Mouse (Mus musculus) MEL (cell line): ENCODE measurements around the gene Abi3. TPM values are rescaled to one million over a fixed set of nuclear protein-coding genes. Genes with fewer than 3 reads are reported as not detected.

Source experiments
- DNase-seq: peaks from one replicate; pipeline ENCODE4 v3.0.0; 2011; ENCODE audit warnings: low read depth, low spot score
- H3K27ac ChIP-seq: 2 replicates; pipeline ENCODE4 v1.5.1; 2012; ENCODE audit warnings: low read depth, mild to moderate bottlenecking, control low read depth, low read length, moderate library complexity; ENCODE audit not compliant: control insufficient read depth
- H3K27me3 ChIP-seq, 2 experiments: fragments of 150-350 bp in 1 of 2; sonication (generic) in 1 of 2; 2 replicates each; pipeline ENCODE4 v1.6.1; 2012; ENCODE audit warnings: low read length in 2 of 2, mild to moderate bottlenecking in 2 of 2, improper control_type of control experiment in 1 of 2, moderate library complexity in 1 of 2; ENCODE audit not compliant: insufficient read depth in 2 of 2, control insufficient read depth in 1 of 2
- H3K36me3 ChIP-seq, 2 experiments: 2 replicates each; pipeline ENCODE4 v1.6.1; 2012 to 2014; ENCODE audit warnings: low read length in 2 of 2, improper control_type of control experiment in 1 of 2, inconsistent platforms in 1 of 2, mild to moderate bottlenecking in 1 of 2; ENCODE audit not compliant: insufficient read depth in 2 of 2, control insufficient read depth in 1 of 2
- H3K4me1 ChIP-seq, 2 experiments: fragments of 150-350 bp in 1 of 2; sonication (generic) in 1 of 2; 2 replicates each; pipeline ENCODE4 v1.6.1; 2012; ENCODE audit warnings: low read length in 2 of 2, improper control_type of control experiment in 1 of 2, mild to moderate bottlenecking in 1 of 2; ENCODE audit not compliant: insufficient read depth in 2 of 2, control insufficient read depth in 1 of 2
- H3K4me3 ChIP-seq, 2 experiments: fragments of 150-350 bp in 1 of 2; sonication (generic) in 1 of 2; 2 replicates each; pipeline ENCODE4 v1.5.1; 2012; ENCODE audit warnings: low read depth in 2 of 2, low read length in 2 of 2, mild to moderate bottlenecking in 2 of 2, moderate library complexity in 2 of 2, control low read depth in 1 of 2, improper control_type of control experiment in 1 of 2; ENCODE audit not compliant: control insufficient read depth in 1 of 2, insufficient read depth in 1 of 2
- H3K79me2 ChIP-seq: 2 replicates; pipeline ENCODE4 v1.6.1; 2012; ENCODE audit warnings: mild to moderate bottlenecking, low read length, moderate library complexity; ENCODE audit not compliant: control insufficient read depth, poor library complexity, insufficient read depth
- H3K9ac ChIP-seq: 2 replicates; pipeline ENCODE4 v1.6.1; 2012; ENCODE audit warnings: low read depth, mild to moderate bottlenecking, control low read depth, low read length, moderate library complexity; ENCODE audit not compliant: control insufficient read depth, poor library complexity, severe bottlenecking
- H3K9me3 ChIP-seq: fragments of 150-350 bp; sonication (generic); replicated peaks from 2 replicates; pipeline ENCODE4 v1.6.1; 2012; ENCODE audit warnings: mild to moderate bottlenecking, low read length, improper control_type of control experiment, moderate library complexity; ENCODE audit not compliant: insufficient read depth
- CHD1 ChIP-seq: IDR thresholded peaks from 2 replicates; pipeline ENCODE4 v1.6.1; 2012; ENCODE audit warnings: low read depth, mild to moderate bottlenecking, inconsistent platforms, low read length, improper control_type of control experiment
- CTCF ChIP-seq, 3 experiments: IDR thresholded peaks in 2 of 3; conservative IDR thresholded peaks in 1 of 3; 2 replicates each; pipeline ENCODE4 v1.5.1; 2011 to 2012; ENCODE audit warnings: low read length in 3 of 3, low read depth in 2 of 3, mild to moderate bottlenecking in 2 of 3, improper control_type of control experiment in 1 of 3, inconsistent platforms in 1 of 3, mixed read lengths in 1 of 3, moderate library complexity in 1 of 3; ENCODE audit not compliant: control insufficient read depth in 1 of 3, insufficient read depth in 1 of 3, poor library complexity in 1 of 3, severe bottlenecking in 1 of 3
- EP300 ChIP-seq, 2 experiments: IDR thresholded peaks; 2 replicates each; pipeline ENCODE4 v1.6.1; 2011; ENCODE audit warnings: improper control_type of control experiment in 2 of 2, low read length in 2 of 2, low read depth in 1 of 2, mild to moderate bottlenecking in 1 of 2
- ETS1 ChIP-seq: IDR thresholded peaks from 2 replicates; pipeline ENCODE4 v1.6.1; 2012; ENCODE audit warnings: low read depth, mild to moderate bottlenecking, inconsistent platforms, low read length, improper control_type of control experiment, moderate library complexity
- GABPA ChIP-seq: IDR thresholded peaks from 2 replicates; pipeline ENCODE4 v1.6.1; 2012; ENCODE audit warnings: low read depth, mild to moderate bottlenecking, inconsistent platforms, low read length, improper control_type of control experiment, moderate library complexity
- HCFC1 ChIP-seq: IDR thresholded peaks from 2 replicates; pipeline ENCODE4 v1.6.1; 2012; ENCODE audit warnings: low read depth, mild to moderate bottlenecking, inconsistent platforms, low read length, improper control_type of control experiment, moderate library complexity
- KAT2A ChIP-seq: conservative IDR thresholded peaks from 2 replicates; pipeline ENCODE4 v1.6.1; 2012; ENCODE audit warnings: low read depth, low read length, improper control_type of control experiment, inconsistent platforms
- MAFK ChIP-seq: IDR thresholded peaks from 2 replicates; pipeline ENCODE4 v1.6.1; 2011; ENCODE audit warnings: low read depth, mild to moderate bottlenecking, low read length, improper control_type of control experiment, borderline replicate concordance
- MAX ChIP-seq: IDR thresholded peaks from 2 replicates; pipeline ENCODE4 v1.6.1; 2011; ENCODE audit warnings: low read length, improper control_type of control experiment
- MAZ ChIP-seq: IDR thresholded peaks from 2 replicates; pipeline ENCODE4 v1.6.1; 2012; ENCODE audit warnings: low read depth, mild to moderate bottlenecking, inconsistent platforms, low read length, improper control_type of control experiment
- MYB ChIP-seq: IDR thresholded peaks from 2 replicates; pipeline ENCODE4 v1.6.1; 2011; ENCODE audit warnings: mild to moderate bottlenecking, low read depth, low read length, improper control_type of control experiment
- MYC ChIP-seq: IDR thresholded peaks from 2 replicates; pipeline ENCODE4 v1.6.1; 2011; ENCODE audit warnings: low read depth, mild to moderate bottlenecking, low read length, improper control_type of control experiment, moderate library complexity
- POLR2A ChIP-seq, 2 experiments: IDR thresholded peaks; 2 replicates each; pipeline ENCODE4 v1.6.1; 2011 to 2012; ENCODE audit warnings: low read length in 2 of 2, mild to moderate bottlenecking in 2 of 2, control low read depth in 1 of 2, improper control_type of control experiment in 1 of 2, low read depth in 1 of 2, moderate library complexity in 1 of 2; ENCODE audit not compliant: control insufficient read depth in 1 of 2, insufficient read depth in 1 of 2, poor library complexity in 1 of 2
- POLR2AphosphoS2 ChIP-seq: IDR thresholded peaks from 2 replicates; pipeline ENCODE4 v1.6.1; 2011; ENCODE audit warnings: low read length, improper control_type of control experiment
- POLR2AphosphoS5 ChIP-seq: IDR thresholded peaks from 2 replicates; pipeline ENCODE4 v1.6.1; 2012; ENCODE audit warnings: low read depth, borderline replicate concordance, mild to moderate bottlenecking, inconsistent platforms, low read length, moderate library complexity, mixed read lengths
- SMC3 ChIP-seq: IDR thresholded peaks from 2 replicates; pipeline ENCODE4 v1.6.1; 2011; ENCODE audit warnings: low read depth, low read length, improper control_type of control experiment
- TCF12 ChIP-seq: IDR thresholded peaks from 2 replicates; pipeline ENCODE4 v1.6.1; 2014; ENCODE audit warnings: low read depth, mild to moderate bottlenecking, inconsistent platforms, low read length, improper control_type of control experiment, moderate library complexity
- ZC3H11A ChIP-seq: IDR thresholded peaks from 2 replicates; pipeline ENCODE4 v1.6.1; 2012; ENCODE audit warnings: low read depth, mild to moderate bottlenecking, inconsistent platforms, low read length, improper control_type of control experiment
- ZMIZ1 ChIP-seq: IDR thresholded peaks from 2 replicates; pipeline ENCODE4 v1.6.1; 2012; ENCODE audit warnings: low read depth, mild to moderate bottlenecking, inconsistent platforms, low read length, improper control_type of control experiment, moderate library complexity
- polyA plus RNA-seq, 2 experiments: library from polyadenylated mRNA; stranded (reverse) in 1 of 2; unstranded in 1 of 2; fragments of >175 nt in 1 of 2; fragments of >200 nt in 1 of 2; gene quantifications; 2 replicates each; pipeline versions ENCODE4 v1.2.1 to v1.2.4; 2012; ENCODE audit warnings: low replicate concordance in 2 of 2, low read depth in 1 of 2; ENCODE audit not compliant: insufficient read length in 2 of 2, insufficient read depth in 1 of 2, missing spikeins in 1 of 2
- total RNA-seq: library from RNA; depleted of rRNA; stranded (reverse); fragments of 300-350 nt; gene quantifications from 2 replicates; pipeline ENCODE4 v1.2.3, GENCODE M21; 2012

Abi3 gene
- total and polyA plus RNA-seq, 3 experiments = 3.3 to 15.4 TPM; not detected in 1

DNA sequence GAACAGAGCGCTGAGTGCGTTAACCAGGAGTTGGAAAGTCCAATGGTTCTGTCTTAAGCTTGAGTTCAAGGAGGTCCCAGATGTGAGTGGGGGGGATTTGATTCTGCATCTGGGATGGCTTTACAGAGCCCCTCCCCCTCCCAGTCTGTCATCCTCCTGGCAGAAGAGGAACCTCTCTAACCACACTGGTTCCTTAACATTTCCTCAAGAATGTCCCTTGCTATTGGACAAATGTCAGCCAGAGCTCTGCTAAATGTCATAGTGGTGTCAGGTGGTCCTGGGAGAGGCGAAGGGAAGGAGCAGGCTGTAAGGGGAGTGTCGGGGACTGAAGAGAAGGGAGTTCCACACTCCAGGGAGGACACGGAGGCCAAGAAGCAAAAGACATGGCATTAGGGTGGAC is 677 bp upstream of the Abi3 start (continued):
- TF ChIP-seq MYB (no peak), MAX (no peak), GABPA (no peak), MAZ (no peak), ZC3H11A (no peak), CTCF (IDR thresholded peaks at IDR 0.05 in 2 of 3, conservative IDR thresholded peaks at IDR 0.05 in 1 of 3; ENCODE audit: control insufficient read depth in 1 of 3, insufficient read depth in 1 of 3, low read depth in 2 of 3, low read length in 3 of 3, poor library complexity in 1 of 3, severe bottlenecking in 1 of 3) (no peak), POLR2A (IDR thresholded peaks at IDR 0.05; ENCODE audit: control insufficient read depth in 1 of 2, insufficient read depth in 1 of 2, low read depth in 1 of 2, low read length in 2 of 2, poor library complexity in 1 of 2) (no peak), HCFC1 (no peak), ETS1 (no peak; the same call in 1 of the 2 replicates), POLR2AphosphoS2 (no peak), ZMIZ1 (no peak), KAT2A (no peak)

DNA sequence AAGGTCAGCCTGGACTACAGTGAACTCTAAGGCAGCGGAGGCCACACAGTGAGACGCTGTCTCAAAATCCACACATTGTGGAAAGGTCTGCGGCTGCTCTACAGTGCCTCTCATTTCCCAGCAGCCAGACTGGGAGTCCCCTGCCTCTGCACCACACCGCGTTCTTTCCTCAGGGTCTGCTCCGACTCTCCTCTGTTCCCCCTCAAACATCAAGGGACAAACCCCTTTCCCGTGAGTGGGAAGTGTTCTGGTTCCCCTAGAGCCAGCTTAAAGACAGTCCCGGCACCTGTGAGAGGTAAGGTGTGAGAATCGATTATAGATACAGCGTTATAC is 812 bp downstream of the Abi3 start:
- Histone ChIP-seq H3K4me3 (no peak overlapping the region), H3K79me2 (no peaks in the 10 kb centered on the region; the same call in 1 of the 2 replicates), H3K4me1 (peaks cover 11 to 51% of the 10 kb centered on the region in 2 experiments), H3K9me3 (no peaks in the 10 kb centered on the region), H3K27me3 (no peaks in the 10 kb centered on the region)
- DNase-seq = no peak
- TF ChIP-seq SMC3 (no peak), TCF12 (no peak), CHD1 (no peak), MYC (no peak), MAFK (no peak), POLR2AphosphoS5 (no peak), EP300 (IDR thresholded peaks at IDR 0.05; ENCODE audit: low read depth in 1 of 2, low read length in 2 of 2) (no peak)
- TF ChIP-seq, all 39 proteins: peak for 0
- Histone ChIP-seq H3K9ac (no peak overlapping the region), H3K27ac (no peak overlapping the region), H3K36me3 (peaks cover 0 to 21% of the 10 kb centered on the region in 2 experiments; a peak in 2 of 4 replicates)
